Mouse (Mus musculus) frontal cortex, adult 2 months (tissue): ENCODE data around the gene Smg5. TPM values are rescaled to one million over a fixed set of nuclear protein-coding genes. Genes with fewer than 3 reads are reported as not detected.
"Not testable (repeated sequence)": the region's sequence is repeated elsewhere in the genome, so short reads cannot be mapped to it uniquely, and the experiment has no call there.

ENCODE experiments used
- DNase-seq, 2 experiments: peaks; one replicate each; pipeline ENCODE4 v3.0.0; 2022; ENCODE audit warnings: low spot score in 1 of 2; ENCODE audit errors: extremely low spot score in 1 of 2
- polyA plus RNA-seq: library from polyadenylated mRNA; depleted of rRNA; stranded (reverse); fragments of >200 nt; gene quantifications from 2 replicates; pipeline ENCODE4 v1.2.3, GENCODE M21; 2012; rRNA removed

Gene Smg5
- polyA plus RNA-seq = 87.8 and 92.8 TPM in 2 replicates

GRCm38 (mm10) chr3:88336058-88337013, at the start of gene Smg5, which contains the start of gene Tmem79:
Gene Smg5 (plus strand): TSS chr3:88336260.
Gene Tmem79 (minus strand): TSS chr3:88336148.
- peak; percentile 91 to 97 for DNase-seq

GRCm38 (mm10) chr3:88287110-88287509, 49.0 kb upstream of the Smg5 start, which contains the start of gene Gm38392:
Gene Gm38392 (minus strand): TSS chr3:88287210.
- DNase-seq = no peak

- DNase-seq = not testable (repeated sequence)
These were observed 47.8 kb upstream of the Smg5 start for GRCm38 (mm10) chr3:88288133-88288713.

- DNase-seq = peak in 1 of 2 experiments; percentile 15
These were observed 44.1 kb upstream of the Smg5 start for GRCm38 (mm10) chr3:88291970-88292369.

- not testable (repeated sequence) for DNase-seq
These were observed 40.8 kb upstream of the Smg5 start for GRCm38 (mm10) chr3:88295272-88295671.

- DNase-seq = no peak
These were observed 39.9 kb upstream of the Smg5 start for GRCm38 (mm10) chr3:88296110-88296560.

GRCm38 (mm10) chr3:88296561-88297318, 39.3 kb upstream of the Smg5 start, which contains the start of the genes Tsacc and Cct3:
Gene Tsacc (minus strand): TSS chr3:88296999.
Gene Cct3 (plus strand): TSS chr3:88297116.
- DNase-seq = peak; percentile 99

GRCm38 (mm10) chr3:88297321-88297851, 38.7 kb upstream of the Smg5 start:
- peak; percentile 63 to 72 for DNase-seq

GRCm38 (mm10) chr3:88299172-88299571, 36.9 kb upstream of the Smg5 start:
- no peak for DNase-seq

GRCm38 (mm10) chr3:88324951-88325405, 11.1 kb upstream of the Smg5 start, which contains the start of gene Glmp:
Gene Glmp (plus strand): TSS chr3:88325023.
- DNase-seq = peak; percentile 29 to 74

- no peak for DNase-seq
These were observed 7.1 kb upstream of the Smg5 start for GRCm38 (mm10) chr3:88328956-88329355.

GRCm38 (mm10) chr3:88331282-88331681, 4.8 kb upstream of the Smg5 start:
- DNase-seq = peak in 1 of 2 experiments; percentile 50

- no peak for DNase-seq
These were observed 1.9 kb upstream of the Smg5 start for GRCm38 (mm10) chr3:88334029-88334658.

GRCm38 (mm10) chr3:88334902-88335435, 1.1 kb upstream of the Smg5 start:
- no peak for DNase-seq

- no peak for DNase-seq
These were observed 515 bp upstream of the Smg5 start for GRCm38 (mm10) chr3:88335436-88336053.

GRCm38 (mm10) chr3:88337367-88338020, 1.4 kb downstream of the Smg5 start:
- DNase-seq = peak in 1 of 2 experiments; percentile 57

GRCm38 (mm10) chr3:88338316-88338715, 2.3 kb downstream of the Smg5 start:
- no peak for DNase-seq

- no peak for DNase-seq
These were observed 2.9 kb downstream of the Smg5 start for GRCm38 (mm10) chr3:88339006-88339405.
